Mouse (Mus musculus) olfactory bulb, adult 2 months (tissue): ENCODE data around the gene Pafah1b1.

Experiments
- CTCF ChIP-seq: fragments of 200-500 bp; IDR thresholded peaks from 2 replicates; pipeline ENCODE4 v1.5.1; 2012; ENCODE audit warnings: low read depth, mild to moderate bottlenecking, low read length, moderate library complexity; ENCODE audit not compliant: insufficient read depth
- POLR2A ChIP-seq: fragments of 200-500 bp; IDR thresholded peaks from 2 replicates; pipeline ENCODE4 v1.6.1; 2012; ENCODE audit warnings: mild to moderate bottlenecking, low read depth, low read length, moderate library complexity; ENCODE audit not compliant: insufficient read depth

- TF ChIP-seq CTCF (no peak), POLR2A (no peak)
These were observed 87.0 kb downstream of the Pafah1b1 start for GRCm38 (mm10) chr11:74637486-74637885.
